Mouse (Mus musculus) R1 (cell line): ENCODE data around the gene Ces2f.
"Not testable (repeated sequence)": the region's sequence is repeated elsewhere in the genome, so short reads cannot be mapped to it uniquely, and the experiment has no call there.

Experiments used
- DNase-seq: peaks from one replicate; pipeline ENCODE4 v3.0.0-alpha.2; 2018; ENCODE audit warnings: low read depth, low spot score

The Ces2f gene

DNA sequence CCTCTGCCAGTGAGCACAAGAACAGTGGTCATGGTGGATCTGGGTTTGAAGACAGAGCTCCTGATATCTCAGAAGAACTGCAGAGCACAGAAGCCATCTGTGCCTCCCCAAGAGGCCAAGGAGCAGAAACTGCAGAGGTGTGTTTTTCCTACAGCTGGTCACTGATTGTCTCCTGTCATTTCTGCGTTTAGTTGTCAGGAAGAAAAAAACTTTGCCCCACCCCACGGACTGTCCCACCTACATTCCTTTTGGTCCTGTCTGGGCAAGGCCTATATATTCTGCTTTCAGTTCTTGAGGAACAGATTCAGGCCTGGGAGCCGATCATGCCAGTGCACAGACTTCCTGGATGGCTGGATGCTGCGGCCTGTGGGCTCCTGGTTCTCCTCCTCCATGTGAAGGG lies at the start of gene Ces2f:
Gene Ces2f (plus strand): TSS at position 301 of the 400 bp plus-strand sequence.
- DNase-seq: no peak

DNA sequence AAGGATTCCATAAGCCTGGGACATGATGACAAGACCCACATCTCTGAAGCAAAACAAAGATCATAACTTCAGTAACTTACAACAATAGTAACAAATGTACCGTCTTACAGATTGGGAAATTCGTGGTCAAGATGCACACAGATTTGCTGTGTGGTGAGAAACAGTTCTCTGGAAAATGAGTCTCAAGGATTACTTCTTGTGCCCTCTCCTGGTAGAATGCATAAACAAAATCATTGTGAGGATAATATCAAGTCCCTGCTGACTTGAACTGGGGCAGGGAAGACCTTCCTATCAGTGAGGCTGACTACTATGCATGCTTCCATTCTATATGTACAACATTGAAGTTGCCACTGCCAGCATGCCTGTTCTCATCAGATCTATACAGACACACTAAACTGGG lies 45.4 kb upstream of the Ces2f start:
- no peak for DNase-seq

DNA sequence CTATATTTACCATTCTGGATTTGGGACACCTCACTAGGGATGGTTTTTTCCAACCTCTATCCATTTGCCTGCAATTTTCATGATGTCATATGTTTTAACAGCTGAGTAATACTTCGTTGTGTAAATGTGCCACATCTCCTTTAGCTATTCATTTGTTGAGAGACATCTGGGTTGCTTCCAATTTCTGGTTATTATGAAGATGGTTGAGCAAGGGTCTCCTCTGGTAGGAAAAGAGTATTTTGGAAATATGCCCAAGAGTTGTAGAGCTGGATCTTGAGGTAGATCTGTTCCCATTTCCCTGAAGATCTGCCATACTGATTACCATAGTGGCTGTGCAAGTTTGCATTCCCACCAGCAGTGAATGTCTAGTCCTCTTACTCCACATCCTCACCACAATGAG lies 40.0 kb upstream of the Ces2f start:
- DNase-seq: no peak

DNA sequence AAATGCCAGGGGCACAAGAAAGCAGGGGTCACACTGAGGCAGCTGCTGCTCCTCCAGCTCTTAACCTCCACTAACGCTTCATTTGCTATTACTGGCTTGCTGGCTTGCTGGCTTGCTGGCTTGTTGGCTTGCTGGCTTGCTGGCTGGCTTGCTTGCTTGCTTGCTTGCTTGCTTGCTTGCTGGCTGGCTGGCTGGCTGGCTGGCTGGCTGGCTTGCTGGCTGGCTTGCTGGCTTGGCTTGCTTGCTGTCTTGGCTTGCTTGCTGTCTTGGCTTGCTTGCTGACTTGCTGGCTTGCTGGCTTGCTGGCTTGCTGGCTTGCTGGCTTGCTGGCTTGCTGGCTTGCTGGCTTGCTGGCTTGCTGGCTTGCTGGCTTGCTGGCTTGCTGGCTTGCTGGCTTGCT lies 38.1 kb upstream of the Ces2f start:
- not testable (repeated sequence) for DNase-seq

DNA sequence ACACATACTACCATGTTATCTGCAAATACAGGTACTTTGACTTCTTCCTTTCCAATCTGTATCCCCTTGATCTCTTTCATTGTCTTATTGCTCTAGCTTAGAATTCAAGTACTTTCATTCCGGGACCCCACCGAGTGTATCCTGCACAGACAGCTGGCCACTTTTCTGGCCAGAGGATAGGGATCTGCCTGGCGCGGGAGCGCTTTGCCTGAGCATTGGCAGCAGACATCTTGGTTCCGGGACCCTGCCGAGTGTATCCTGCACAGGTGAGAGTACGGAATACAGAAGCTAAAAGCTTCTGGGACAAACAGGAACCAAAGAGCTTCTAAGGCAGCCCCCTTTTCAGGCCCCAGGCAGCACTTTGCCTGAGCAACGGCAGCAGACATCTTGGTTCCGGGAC lies 37.5 kb upstream of the Ces2f start:
- DNase-seq: not testable (repeated sequence)

DNA sequence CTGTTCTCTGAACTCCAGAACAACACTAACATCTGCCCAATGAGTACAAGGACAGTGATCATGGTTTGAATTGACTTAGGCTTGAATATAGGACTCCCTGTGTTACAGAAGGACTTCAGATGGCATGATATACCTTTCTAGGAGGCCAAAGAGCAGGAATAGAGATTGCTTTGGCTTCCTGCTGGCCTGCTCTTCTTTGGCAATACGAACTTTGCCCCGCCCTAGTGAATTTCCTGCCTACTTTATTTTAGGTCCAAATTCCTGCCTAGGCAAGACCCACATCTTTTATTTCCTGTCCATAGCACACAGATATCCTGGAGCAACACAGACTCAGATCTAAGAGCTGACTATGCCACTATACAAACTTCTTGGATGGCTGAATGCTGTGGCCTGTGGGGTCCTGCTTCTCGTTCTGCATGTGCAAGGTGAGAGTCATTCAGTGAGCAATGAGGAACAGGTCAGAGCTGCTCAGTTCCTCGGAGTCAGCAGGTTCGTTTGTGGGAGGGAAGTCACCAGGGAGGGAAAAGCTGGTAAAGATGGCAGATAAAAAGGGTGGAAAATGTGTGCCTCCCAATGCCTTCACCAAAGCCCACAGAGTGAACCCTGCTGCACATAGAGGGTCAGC lies 21.1 kb upstream of the Ces2f start, which contains the start of gene Ces2e:
Gene Ces2e (plus strand): TSS at position 289 of the 625 bp plus-strand sequence.
- no peak for DNase-seq

DNA sequence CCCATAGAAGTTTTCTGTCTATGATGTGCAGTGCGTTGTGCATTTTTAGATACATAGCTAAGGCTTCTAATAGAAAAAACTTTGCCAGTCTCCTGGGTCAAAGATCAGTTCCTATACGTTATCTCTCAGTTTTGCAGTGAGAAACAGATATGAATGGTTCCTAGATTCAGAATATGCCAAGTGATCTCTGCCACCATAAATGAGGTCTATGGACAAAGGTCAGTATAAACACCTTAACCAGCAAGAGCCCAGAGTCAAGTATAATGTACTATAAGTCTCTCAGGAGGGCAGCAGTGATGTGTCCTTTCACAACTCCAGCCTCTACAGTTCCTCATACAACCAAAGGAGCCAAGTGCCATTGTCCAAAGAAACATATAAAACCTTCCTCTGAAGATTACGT lies 19.9 kb upstream of the Ces2f start:
- DNase-seq: no peak

DNA sequence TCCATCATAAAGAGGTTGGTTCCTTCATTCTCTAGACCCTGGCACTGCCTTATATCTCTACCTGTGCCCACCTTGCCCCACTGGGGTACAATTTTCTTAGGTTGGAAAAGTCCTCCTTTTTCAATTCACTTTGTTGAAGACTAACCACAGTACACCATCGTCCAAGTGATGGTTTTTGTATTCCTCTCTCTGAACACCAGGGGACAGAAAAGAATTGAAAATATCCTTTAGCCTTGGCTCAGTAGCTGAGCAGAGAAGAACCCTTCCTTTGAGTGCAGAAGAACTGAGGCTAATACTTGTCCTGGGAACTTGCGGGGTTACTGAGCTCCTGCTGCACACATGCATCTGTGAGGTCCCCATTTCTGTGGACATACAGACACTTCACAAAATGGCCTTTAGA lies 2.5 kb upstream of the Ces2f start:
- DNase-seq: no peak

DNA sequence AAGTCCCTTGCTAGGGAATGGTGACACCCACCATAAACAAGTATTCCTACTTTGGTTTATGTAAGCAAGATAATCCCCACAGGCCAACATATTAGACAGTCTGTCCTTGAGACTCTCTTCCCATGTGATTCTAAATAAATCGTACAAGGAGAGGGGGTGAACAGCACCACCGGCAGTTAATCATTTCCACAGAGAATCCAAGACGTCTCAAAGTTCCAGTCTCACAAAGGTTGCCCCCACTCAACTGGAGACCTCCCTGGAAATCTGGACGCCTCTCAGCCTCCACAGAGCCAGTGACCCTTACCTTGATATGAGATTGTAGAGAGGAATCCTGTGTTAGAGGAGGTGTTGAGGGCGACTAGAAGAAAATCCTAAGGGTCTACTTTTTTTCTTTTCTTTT lies 1.9 kb downstream of the Ces2f start:
- no peak for DNase-seq

DNA sequence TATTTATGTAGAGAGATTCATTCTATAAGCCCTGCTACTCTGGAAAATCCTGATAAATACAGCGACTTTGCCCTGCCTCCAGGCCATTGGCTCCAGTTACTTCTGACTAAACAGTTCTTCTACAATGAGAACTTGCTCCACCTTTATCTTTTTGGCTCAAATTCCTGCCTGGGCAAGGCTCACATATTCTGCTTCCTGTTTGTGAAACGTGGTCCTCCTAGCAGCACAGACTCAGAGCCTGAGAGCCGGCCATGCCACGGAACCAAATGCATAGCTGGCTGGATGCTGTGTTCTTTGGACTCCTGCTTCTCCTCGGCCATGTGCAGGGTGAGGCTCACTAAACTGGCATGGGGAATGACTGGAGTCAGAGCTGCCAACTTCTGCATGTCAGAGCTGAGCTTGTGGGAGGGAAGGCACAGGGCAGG lies 14.4 kb downstream of the Ces2f start, which contains the start of gene Ces2g:
Gene Ces2g (plus strand): TSS at position 182 of the 425 bp plus-strand sequence.
- DNase-seq: no peak

DNA sequence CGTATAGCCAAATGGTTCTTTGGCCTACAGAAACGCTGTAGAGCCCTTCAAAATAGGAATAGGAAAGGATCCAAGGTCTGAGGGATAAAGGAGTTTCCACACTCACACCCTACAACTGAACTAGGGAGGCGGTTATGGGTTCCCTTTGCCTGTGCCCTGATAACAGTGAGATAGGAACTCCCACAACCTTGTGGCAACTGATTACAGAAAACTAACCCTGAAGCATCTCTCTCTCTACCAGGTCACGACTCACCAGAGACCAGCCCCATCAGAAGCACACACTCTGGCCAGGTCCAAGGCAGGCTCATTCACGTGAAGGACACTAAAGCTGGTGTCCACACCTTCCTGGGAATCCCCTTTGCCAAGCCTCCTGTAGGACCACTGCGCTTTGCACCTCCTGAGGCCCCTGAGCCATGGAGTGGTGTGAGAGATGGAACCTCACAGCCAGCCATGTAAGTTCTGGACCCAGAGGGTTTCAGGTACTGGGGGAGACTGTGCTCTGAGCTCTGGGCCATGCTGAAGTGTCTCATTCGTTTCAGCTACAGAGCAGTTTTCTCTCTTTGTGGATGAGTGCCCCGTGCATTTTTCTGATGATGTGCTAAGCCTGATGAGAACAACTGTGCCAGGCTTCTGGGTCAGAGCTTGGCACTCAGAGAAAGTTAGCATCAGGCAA lies 15.2 kb downstream of the Ces2f start:
- DNase-seq: no peak

DNA sequence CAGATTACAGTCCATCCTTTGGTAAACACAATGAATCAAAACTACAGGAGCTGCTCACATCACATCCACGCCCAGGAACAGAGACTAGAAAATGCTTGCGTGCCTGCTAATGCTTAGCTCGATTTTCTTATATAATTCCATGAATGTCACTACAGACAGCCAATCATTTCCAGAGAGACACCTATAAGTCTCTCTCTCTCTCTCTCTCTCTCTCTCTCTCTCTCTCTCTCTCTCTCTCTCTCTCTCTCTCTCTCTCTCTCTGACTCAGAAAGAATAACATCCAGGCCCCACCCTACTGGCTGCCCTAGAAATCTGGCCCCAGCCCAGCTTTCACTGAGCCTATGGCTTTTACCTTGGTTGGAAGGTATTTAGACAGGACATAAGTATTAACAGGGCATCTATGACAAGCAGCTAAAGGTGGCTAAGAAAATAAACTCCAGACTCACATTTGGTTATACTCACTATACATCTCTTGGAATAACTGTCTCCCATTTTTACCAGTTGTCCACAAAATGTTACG lies 16.3 kb downstream of the Ces2f start:
- DNase-seq: no peak

DNA sequence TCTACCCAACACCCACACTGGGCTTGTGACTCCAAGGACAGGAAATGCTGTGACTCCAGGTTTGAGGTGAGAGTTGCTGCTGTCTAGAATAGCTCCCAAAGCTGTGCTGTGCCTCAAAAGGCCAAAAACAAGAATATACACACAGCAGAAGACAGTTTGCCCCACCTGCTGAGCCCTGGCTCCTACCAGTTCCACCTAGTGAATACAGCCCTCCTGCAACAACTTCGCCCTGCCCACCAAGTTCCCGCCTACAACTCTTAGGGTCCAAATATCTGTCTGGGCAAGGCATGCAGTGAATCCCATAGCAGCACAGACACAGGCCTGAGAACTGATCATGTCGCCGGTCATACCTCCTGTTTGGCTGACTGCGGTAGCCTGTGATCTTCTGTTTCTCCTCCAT lies 37.0 kb downstream of the Ces2f start:
- DNase-seq: no peak

DNA sequence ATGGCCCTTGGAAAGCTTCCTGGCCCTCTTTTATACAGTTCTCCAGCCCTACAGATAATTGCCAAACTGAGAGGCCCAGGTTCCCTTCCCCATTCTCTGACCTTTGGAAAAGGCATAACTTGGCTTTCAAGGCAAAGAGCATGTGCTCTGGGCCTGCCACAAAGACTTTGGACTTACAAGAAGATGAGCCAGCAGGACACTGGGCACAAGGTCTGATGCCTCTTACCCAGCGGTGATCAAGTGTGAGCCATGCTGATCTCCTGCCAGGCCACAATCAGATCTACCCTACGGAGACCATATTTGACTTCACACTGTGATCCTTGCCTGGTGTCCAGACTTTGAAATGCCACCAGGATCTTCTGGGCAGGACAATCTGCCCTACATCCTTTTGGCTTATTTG lies 37.8 kb downstream of the Ces2f start:
- no peak for DNase-seq

DNA sequence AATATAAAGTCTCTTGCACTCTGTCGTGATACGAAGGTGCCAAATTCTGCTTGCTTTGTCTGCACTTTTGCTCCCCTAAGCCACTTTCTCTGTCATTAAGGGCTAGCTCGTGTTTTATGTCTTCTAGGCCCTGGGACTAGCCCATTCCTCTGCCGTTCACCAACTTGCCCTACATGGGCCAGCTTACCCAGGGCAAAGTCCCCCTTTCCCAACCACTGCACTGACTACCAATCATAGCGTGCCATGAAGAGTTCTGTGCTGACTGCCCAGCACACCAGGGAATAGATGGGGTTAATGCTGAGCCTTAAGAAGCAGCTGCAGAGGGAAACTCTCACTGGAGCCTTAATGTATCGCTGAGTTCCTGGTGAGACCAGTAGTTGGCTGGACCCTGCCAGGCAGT lies 51.0 kb downstream of the Ces2f start:
- no peak for DNase-seq

DNA sequence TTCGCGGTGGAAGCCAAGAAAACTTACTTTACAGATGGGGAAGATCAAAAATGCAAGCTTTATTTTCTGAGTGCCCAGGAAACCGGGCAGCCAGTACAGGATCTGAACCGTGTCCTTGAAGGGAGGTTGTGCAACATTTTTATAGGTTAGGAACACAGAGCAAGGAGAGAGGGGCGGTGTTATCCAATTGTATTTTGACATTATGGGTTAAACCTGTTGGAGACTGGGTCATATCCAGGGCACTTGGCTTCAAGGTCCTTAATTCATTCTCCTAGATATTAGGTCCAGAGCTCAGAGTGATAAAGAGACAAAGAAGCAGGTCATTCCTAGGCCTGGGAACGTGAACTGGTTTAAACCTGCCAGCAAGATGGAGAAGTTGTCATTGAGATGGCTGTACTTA lies 52.0 kb downstream of the Ces2f start:
- no peak for DNase-seq

DNA sequence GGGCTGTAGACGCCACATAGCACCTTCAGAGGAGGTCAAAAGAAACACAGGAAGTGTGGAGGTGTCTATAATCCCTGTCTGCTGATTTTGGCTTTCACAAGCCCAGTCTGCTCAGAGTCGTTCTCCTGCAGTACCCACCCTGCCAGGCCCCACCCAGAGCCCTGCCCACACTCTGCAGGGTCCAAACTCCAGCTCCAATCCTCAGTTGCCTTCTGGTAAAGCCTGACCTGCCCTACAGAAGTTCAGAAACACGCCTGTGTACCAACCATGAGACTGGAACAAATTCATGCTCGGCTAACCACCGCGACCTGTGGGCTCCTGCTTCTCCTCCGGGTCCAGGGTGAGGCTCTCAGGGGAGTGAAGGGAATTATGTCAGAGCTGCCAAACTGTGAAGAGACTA lies 53.4 kb downstream of the Ces2f start, which contains the start of gene Ces2h:
Gene Ces2h (plus strand): TSS at position 268 of the 400 bp plus-strand sequence.
- no peak for DNase-seq
